Mouse (Mus musculus): ENCODE measurements around the gene Arhgef9. TPM values are rescaled to one million over a fixed set of nuclear protein-coding genes. Genes with fewer than 3 reads are reported as not detected.

Gene Arhgef9
- total RNA-seq, 1 experiment from 2014 or later: 2.1 TPM

DNA sequence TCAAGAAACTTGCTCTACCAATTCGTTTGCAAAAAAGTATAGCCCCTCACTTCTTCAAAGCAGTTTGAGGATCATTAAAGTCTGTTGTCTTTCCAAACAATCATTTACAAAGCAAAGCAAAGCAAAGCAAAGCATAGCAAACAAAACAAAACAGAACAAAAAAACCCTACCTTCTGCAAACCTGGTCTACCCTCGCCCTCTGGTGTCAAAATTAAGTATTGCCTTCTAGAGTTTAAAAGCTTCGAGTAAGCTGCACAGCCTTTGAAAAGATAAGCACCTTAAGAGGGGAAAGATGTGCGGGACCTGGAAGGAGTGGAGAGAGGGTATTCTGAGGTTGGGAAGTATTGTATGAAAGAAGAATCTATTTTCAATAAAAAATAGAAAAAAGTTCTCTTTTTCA is 184.6 kb downstream of the Arhgef9 start:
- peak; percentile 71; the same call in 1 of the 2 replicates for ATAC-seq (replicated peaks; ENCODE audit: low read depth, poor library complexity, severe bottlenecking)

Other genes starting within 250 kb of the Arhgef9 start
- gene Spin4, start 170.2 kb downstream of the Arhgef9 start, total RNA-seq (2017): 0.55 TPM in 1 of 2 replicates, not detected in the other
- 9.7 and 12.8 TPM in 2 replicates for gene Amer1, start 248.0 kb upstream of the Arhgef9 start, total RNA-seq (2017)

Measured in common myeloid progenitor, adult 5-6 weeks (primary cell).